Mouse (Mus musculus): ENCODE measurements around the gene Mkln1.

GRCm38 (mm10) chr6:31456988-31457387 is 58.5 kb downstream of the Mkln1 start:
- no peak for TF ChIP-seq EP300 (IDR thresholded peaks at IDR 0.05; ENCODE audit: low read depth)
- no peak for TF ChIP-seq CTCF (IDR thresholded peaks at IDR 0.05; ENCODE audit: low read depth)

All from heart, postnatal 0 days (tissue).